Mouse (Mus musculus): Measurements from ENCODE around the gene Fstl3.

DNA sequence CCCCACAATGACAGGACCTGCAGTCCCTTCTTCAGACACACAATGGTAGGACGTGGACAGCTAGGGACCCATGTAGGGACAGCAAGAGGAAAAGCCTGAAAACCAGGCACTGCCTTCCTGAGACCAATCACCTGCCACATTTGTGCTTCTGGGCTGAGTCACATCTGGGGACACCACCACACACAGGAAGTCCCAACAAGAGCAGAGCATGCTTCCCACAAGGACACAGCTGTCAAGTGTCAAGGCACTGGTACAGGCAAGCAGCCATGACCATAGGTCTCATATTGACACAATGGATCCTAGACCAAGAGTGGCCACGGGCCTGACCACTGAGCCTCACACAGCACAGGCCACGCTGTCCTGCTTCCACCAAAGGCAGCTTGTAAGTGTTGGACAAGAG, 14.2 kb upstream of the Fstl3 start:
- TF ChIP-seq POLR2A (IDR thresholded peaks at IDR 0.05; ENCODE audit: borderline replicate concordance, insufficient read depth, low read length), result no peak
- no peak for TF ChIP-seq CTCF (IDR thresholded peaks at IDR 0.05; ENCODE audit: borderline replicate concordance, insufficient read depth, low read depth, low read length)
